Mouse (Mus musculus) kidney, postnatal 25 days (tissue): ENCODE measurements around the gene Ubl7.
A peak's percentile ranks its signal among the peaks of the same experiment; 100 is the strongest.
"Not testable (repeated sequence)": the region's sequence is repeated elsewhere in the genome, so short reads cannot be mapped to it uniquely, and the experiment has no call there.

ENCODE experiments used
- DNase-seq, 2 experiments: peaks; one replicate each; pipeline ENCODE4 v3.0.0; 2021; ENCODE audit warnings: mixed read lengths in 2 of 2

Ubl7 gene

DNA sequence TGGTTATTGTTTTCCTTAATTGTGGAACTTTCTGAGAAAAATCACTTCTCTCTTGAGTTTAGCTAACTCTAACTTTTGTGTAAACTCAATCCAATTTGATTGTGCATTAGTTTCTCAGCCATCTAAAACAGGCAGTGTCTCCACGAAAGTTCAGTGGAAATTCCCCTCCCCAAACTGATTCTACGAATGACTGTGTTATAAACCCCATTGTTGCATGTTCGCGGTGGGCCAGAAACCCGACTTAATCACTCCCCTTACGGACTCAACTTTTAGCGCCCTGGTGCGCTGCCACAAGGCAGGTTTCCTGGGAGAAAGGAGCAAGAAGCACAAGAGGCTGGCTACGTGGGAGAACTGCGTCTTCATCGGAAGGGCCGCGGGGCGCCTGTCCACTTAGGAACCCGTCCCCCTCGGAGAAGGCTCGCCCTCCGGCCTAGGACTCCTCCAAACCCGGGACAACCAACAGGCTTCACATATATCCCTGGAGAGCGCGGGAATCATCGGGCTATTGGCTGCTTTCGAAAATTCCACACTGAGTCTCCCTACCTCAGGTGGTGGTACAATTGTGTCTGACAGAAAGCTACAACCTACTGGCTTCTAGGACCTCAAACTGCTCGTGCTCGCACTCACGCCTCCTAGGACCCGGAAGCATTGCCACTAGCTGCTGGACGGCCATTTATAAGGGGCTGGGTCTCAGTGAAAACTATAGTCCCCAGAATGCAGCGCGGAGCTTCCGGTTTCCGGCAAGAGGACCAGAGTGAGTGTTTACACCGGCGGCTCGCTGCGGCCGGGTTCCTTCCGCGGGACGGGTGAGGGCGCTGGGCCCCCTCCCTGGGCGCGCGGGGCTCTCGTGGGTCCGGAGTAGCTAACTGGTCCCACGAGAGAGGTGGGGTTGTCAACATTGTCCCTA is at the start of gene Ubl7:
Gene Ubl7 (plus strand): TSS at position 726 of the 907 bp plus-strand sequence.
- peak; percentile 94 to 96 for DNase-seq

GRCm38 (mm10) chr9:57861951-57862471 is 48.8 kb upstream of the Ubl7 start:
- DNase-seq: peak; percentile 40 to 44

GRCm38 (mm10) chr9:57864336-57864735 is 46.4 kb upstream of the Ubl7 start:
- no peak for DNase-seq

GRCm38 (mm10) chr9:57866530-57866929 is 44.2 kb upstream of the Ubl7 start:
- DNase-seq: no peak

DNA sequence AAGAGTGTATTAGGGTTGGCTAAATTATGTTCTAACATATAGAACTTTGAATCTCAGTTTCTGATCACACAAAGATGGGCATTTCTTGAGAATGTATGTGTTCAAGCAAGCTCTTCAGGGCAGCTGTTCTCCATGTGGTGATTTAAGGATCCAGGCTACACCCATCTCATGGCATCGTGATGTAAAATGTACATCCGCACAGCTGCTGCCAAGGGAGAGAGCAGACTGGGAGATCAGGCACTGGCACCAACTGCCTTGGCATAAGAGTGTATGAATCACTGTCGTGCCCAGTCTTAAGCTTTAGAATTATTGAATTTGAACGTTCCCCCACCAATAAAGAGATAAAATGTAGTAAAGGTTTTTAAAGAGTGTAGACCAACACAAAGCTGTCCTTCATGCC is 43.5 kb upstream of the Ubl7 start:
- DNase-seq: no peak

GRCm38 (mm10) chr9:57867880-57868279 is 42.9 kb upstream of the Ubl7 start:
- no peak for DNase-seq

GRCm38 (mm10) chr9:57868767-57869166 is 42.0 kb upstream of the Ubl7 start:
- DNase-seq: no peak

- no peak for DNase-seq
These were observed 40.4 kb upstream of the Ubl7 start for GRCm38 (mm10) chr9:57870273-57870816.

- no peak for DNase-seq
These were observed 36.6 kb upstream of the Ubl7 start for GRCm38 (mm10) chr9:57874134-57874533.

DNA sequence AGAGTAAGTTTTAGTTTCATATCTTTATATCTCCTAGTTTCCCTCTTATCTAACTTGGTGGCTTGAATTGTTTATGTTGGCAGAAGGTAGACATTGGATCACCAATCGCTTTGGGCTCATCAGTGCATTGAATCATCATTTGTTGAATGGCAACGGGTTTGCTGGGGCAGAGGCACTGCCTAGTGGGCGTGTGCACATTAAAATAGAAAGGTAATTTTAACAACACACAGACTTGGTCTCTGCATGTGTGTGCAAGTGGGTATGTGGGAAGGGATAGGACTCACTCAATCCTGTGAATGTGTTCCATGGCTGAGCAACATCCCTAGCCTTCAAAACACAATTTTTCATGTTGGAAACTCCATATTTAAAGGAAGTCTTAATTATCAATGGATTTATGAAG is 35.8 kb upstream of the Ubl7 start:
- no peak for DNase-seq

DNA sequence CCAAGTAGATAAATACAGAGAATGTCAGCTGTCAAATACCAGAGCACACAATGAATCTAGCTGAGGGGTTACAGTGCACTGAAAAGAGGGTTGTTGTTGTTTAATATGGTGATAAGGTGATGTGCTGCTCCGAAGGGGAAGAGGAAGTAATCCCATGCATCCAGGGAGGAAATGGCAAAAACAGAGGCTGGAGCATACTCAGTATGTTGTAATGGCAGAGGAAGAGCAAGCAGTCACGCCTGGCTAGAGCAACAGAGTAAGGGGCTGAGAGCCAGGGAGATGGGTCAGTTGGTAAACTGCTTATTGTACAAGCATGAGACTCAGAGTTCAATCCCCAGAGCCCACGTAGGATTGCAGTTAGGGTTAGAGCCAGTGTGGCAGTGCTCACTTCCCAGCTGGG is 31.6 kb upstream of the Ubl7 start:
- DNase-seq: no peak

DNA sequence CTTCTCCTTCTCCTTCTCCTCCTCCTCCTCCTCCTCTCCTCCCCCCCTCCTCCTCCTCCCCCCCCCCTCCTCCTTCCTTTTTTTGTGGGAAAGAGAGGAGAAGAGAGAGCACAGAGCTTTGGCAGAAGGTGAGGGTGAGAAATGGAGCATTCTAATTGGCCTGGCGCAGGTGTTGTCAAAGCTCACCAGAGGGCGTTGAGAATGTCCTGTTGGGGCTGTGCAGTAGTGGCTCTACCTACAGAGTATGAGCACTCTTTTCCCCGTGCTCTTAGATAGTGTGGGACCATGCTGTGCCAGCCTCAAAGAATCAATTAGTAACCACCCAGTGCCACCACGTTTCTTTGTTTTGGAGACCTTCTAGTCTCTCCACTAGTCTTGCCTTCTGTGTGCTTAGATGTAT is 30.5 kb upstream of the Ubl7 start:
- no peak for DNase-seq

- DNase-seq: not testable (repeated sequence)
These were observed 29.0 kb upstream of the Ubl7 start for GRCm38 (mm10) chr9:57881781-57882180.

GRCm38 (mm10) chr9:57883413-57883812 is 27.4 kb upstream of the Ubl7 start:
- DNase-seq: no peak

DNA sequence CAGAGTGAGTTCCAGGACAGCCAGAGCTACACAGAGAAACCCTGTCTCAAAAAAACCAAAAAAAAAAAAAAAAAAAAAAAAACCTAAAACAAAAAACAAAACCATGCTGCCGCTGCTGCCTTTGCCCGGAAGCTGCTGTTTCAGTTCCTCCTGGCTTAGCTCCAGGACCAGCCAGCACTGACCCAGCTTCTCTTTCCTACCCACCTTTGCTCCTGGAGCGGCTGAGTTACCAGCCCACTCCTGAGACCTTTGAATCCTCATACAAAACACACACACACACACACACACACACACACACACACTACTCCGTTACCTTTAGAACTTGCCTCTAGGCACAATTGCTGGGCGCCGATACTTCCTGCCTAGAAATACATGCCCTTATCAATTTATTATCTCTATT is 22.7 kb upstream of the Ubl7 start:
- DNase-seq: peak; percentile 60 to 78

DNA sequence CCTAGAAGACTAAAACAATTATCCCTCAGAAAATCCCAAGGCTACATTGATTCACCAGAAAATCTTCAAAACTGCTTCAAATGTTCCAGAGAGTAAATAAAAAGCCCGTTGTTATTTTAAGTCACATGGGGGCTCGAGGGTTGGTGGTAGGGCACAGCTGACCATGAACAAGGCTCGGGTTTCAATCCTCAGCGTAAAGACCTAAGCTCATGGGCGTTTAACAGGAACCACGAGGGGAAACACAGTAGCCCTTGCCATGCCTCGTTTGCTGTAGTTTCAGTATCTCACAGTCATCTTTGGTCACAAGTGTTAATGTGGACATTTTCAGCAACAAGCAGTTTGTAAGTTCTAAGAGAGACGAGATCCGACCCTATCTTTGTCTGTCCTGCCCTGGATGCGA is 10.3 kb upstream of the Ubl7 start:
- no peak for DNase-seq

- DNase-seq: no peak
These were observed 9.6 kb upstream of the Ubl7 start for GRCm38 (mm10) chr9:57901197-57901596.

DNA sequence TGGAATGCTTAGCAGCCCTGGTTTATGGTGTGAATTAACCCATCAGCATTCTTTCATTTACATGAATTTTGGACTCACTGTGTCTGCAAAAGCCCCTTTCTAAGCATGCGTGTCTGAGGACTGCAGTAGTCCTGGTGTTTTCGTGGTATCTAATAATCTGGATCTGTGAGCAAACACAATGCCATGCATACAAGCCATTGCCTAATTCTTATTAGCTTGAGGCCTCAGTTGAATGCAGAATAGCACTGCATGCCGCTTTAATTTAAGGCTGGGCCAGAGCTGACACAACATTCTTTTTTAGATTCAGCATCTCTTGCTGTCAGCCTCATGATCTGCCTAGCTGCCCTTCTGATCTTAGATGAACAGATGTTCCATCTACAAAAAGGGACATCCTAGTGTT is 9.2 kb upstream of the Ubl7 start:
- DNase-seq: no peak

GRCm38 (mm10) chr9:57902132-57902531 is 8.6 kb upstream of the Ubl7 start:
- no peak for DNase-seq

- no peak for DNase-seq
These were observed 7.1 kb upstream of the Ubl7 start for GRCm38 (mm10) chr9:57903589-57904249.

DNA sequence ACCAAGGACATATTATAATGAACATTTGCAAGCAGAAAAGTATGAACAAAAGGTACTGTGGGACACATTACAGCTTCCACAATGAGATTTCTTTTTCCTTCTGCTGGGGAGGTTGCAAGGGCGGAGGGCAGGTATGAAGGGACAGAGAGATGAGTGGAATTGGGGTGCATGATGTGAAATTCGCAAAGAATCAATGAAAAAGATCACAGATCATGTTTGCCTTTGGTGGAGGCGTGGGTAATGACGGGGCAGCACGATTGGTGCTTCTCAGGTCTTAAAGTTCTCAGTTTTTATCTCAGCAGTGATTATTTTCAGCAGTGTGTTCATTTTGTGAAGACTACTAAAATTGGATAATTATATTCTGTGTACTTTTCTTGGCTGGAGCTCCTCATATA is 6.5 kb upstream of the Ubl7 start:
- no peak for DNase-seq

- no peak for DNase-seq
These were observed 3.6 kb upstream of the Ubl7 start for GRCm38 (mm10) chr9:57907206-57907605.

DNA sequence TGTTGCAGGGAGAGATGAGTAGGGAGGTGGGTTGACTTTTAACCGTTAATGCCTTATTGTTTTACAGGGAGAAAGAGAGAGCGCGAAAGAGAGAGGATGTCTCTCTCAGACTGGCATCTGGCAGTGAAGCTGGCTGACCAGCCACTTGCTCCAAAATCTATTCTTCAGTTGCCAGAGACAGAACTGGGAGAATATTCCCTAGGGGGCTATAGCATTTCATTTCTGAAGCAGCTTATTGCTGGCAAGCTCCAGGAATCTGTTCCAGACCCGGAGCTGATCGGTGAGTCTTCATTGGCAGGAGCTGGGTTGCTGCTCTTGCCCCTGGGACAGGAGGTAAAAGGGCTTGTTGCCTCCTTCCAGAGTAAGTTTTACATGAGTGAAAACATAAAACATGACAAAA is 1.8 kb downstream of the Ubl7 start:
- DNase-seq: no peak
